Comparison of ENCODE assay signal across 8 mouse cellular contexts in genomic region chr5:67752007-67752406, GRCm38 (mm10).
A peak's percentile ranks its signal among the peaks of the same experiment; 100 is the strongest.
DNase-seq lines count a peak whose midpoint lies in the region; ATAC-seq lines count a peak whose summit lies in the region.

No protein-coding gene starts in this region.

- peaks cover 16% of the 10 kb centered on the region for H3K36me3 ChIP-seq in hindbrain, embryonic 14.5 days (replicated peaks; ENCODE audit: control insufficient read depth, insufficient read depth)
- H3K36me3 ChIP-seq in neural tube, embryonic 12.5 days = no peaks in the 10 kb centered on the region

- no peak overlapping the region for H3K9ac ChIP-seq in hindbrain, embryonic 14.5 days
- no peak overlapping the region for H3K9ac ChIP-seq in neural tube, embryonic 12.5 days

- ATAC-seq in hindbrain, embryonic 14.5 days (ENCODE audit: low FRiP score) = peak; percentile 56; the same call in 1 of the 2 replicates
- ATAC-seq in neural tube, embryonic 12.5 days (ENCODE audit: low FRiP score, low read depth) = peak; percentile 62; the same call in 1 of the 2 replicates

- no peaks in the 10 kb centered on the region; the same call in 1 of the 2 replicates for H3K4me1 ChIP-seq in hindbrain, embryonic 14.5 days (replicated peaks; ENCODE audit: control insufficient read depth, insufficient read depth, low read length)
- peaks cover 7% of the 10 kb centered on the region for H3K4me1 ChIP-seq in neural tube, embryonic 12.5 days

- no peak overlapping the region; the same call in 1 of the 2 replicates for H3K4me2 ChIP-seq in hindbrain, embryonic 14.5 days (replicated peaks)
- H3K4me2 ChIP-seq in neural tube, embryonic 12.5 days (replicated peaks) = 0 out of 2 replicates have a peak overlapping the region, but pooled peaks have one; percentile 22

- 25% methylated on average over 3 of the region's 3 CpGs for WGBS in hindbrain, embryonic 14.5 days
- WGBS in neural tube, embryonic 12.5 days = 25% methylated on average over 3 of the region's 3 CpGs

- no peaks in the 10 kb centered on the region for H3K27me3 ChIP-seq in hindbrain, embryonic 14.5 days (ENCODE audit: control insufficient read depth, insufficient read depth, low read length)
- H3K27me3 ChIP-seq in neural tube, embryonic 12.5 days (replicated peaks) = no peaks in the 10 kb centered on the region

- no peaks in the 10 kb centered on the region for H3K9me3 ChIP-seq in hindbrain, embryonic 14.5 days (ENCODE audit: control insufficient read depth, low read length)
- H3K9me3 ChIP-seq in neural tube, embryonic 12.5 days = no peaks in the 10 kb centered on the region

- peak; percentile 30 for DNase-seq in gastrocnemius, adult 18-20 months (ENCODE audit: low spot score)
- DNase-seq in gastrocnemius, adult 8-10 months (ENCODE audit: low spot score in 2 of 2) = no peak
- peak; percentile 55 for DNase-seq in MN1 (ENCODE audit: low spot score)
- DNase-seq in embryo, embryonic 10.5 days (ENCODE audit: low spot score) = peak; percentile 77
- peak; percentile 82 for DNase-seq in hindbrain, embryonic 14.5 days (ENCODE audit: low spot score)
- peak; percentile 23 to 75 for DNase-seq in left cerebral cortex, adult 9 months (ENCODE audit: low spot score in 2 of 2)
- no peak for DNase-seq in spleen, postnatal 36 days (ENCODE audit: low spot score in 2 of 2)

- no peak overlapping the region for H3K4me3 ChIP-seq in hindbrain, embryonic 14.5 days (replicated peaks; ENCODE audit: low read length)
- no peak overlapping the region for H3K4me3 ChIP-seq in neural tube, embryonic 12.5 days

- H3K27ac ChIP-seq in hindbrain, embryonic 14.5 days = peak overlapping the region; percentile 34; the same call in 1 of the 2 replicates
- no peak overlapping the region for H3K27ac ChIP-seq in neural tube, embryonic 12.5 days

Comparison
In these comparisons a context has a peak if more than half of its experiments do, and no peak if none do; other contexts are left out.
1. DNase-seq: peak in gastrocnemius, adult 18-20 months (single experiment), MN1 (single experiment), embryo, embryonic 10.5 days (single experiment), hindbrain, embryonic 14.5 days (single experiment) and left cerebral cortex, adult 9 months (2 of 2); none in gastrocnemius, adult 8-10 months (0 of 2) and spleen, postnatal 36 days (0 of 2).